Mouse (Mus musculus): ENCODE measurements around the gene Sephs2.

DNA sequence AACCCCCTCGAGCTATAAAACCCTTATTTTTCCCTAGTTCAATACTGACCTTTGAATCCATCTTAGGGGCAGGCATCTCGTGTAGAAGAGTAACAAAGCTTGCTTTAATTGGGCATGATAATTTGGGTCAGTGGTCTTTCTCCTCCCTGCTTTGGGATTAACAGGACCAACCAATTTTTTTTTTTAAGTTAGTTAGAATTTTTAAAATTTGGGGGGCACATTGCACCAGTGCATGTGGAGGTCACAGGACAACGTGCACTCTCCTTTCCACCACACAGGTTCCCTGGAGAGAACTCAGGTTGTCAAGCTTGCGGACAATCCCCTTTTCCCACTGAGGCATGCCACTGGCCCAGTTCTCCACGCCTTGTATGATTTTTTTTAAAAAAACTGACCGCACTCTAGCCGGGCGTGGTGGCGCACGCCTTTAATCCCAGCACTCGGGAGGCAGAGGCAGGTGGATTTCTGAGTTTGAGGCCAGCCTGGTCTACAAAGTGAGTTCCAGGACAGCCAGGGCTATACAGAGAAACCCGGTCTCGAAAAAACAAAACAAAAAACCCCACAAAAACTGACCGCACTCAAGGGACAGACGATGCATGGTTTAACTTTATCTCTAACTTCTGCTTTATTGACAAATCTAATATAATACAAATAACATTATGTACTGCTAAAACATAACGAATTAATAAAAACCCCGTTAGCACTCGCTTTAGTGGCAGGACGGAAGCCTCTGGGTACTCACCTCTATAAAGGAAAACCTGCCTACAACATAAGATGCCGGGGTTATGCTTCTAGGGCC lies 41.8 kb downstream of the Sephs2 start:
- no peak for TF ChIP-seq CTCF (IDR thresholded peaks at IDR 0.05; ENCODE audit: insufficient read depth, low read depth, low read length)
- TF ChIP-seq POLR2A (IDR thresholded peaks at IDR 0.05; ENCODE audit: insufficient read depth, low read depth, low read length), result no peak

Measured in olfactory bulb, adult 2 months (tissue).